Mouse (Mus musculus) left cerebral cortex, adult 2 months (tissue): ENCODE measurements at regions not wholly inside any gene's neighbourhood (a gene's known extent, or its start where the extent isn't known, plus 50 kb on each side); places are given as distances from the start of the nearest gene placed in this dataset.

Experiments
- DNase-seq, 2 experiments: peaks; one replicate each; pipeline ENCODE4 v3.0.0; 2021 to 2022; ENCODE audit warnings: low spot score in 2 of 2, mixed read lengths in 1 of 2; ENCODE audit errors: extremely low spot score in 1 of 2
- H3K27ac ChIP-seq: fragments of 200-600 bp; 2 replicates; pipeline ENCODE4 v1.8.1; 2022
- H3K4me3 ChIP-seq: fragments of 200-600 bp; 2 replicates; pipeline ENCODE4 v1.8.1; 2022
- CTCF ChIP-seq: fragments of 200-600 bp; IDR thresholded peaks from 2 replicates; pipeline ENCODE4 v1.8.1; 2022; ENCODE audit warnings: antibody characterized with exemption, mild to moderate bottlenecking, moderate library complexity
- intact Hi-C: fragments of 180-260 bp; cut with DNase I; formaldehyde crosslinking; loops from one replicate; pipeline ENCODE4 v1.15.1; 2025

GRCm38 (mm10) chr9:90683319-90683718, 412.7 kb upstream of the Tbc1d2b start:
- H3K4me3 ChIP-seq: no peak overlapping the region
- H3K27ac ChIP-seq: no peak overlapping the region
- no peak for DNase-seq
- no peak; the same call in 1 of the 2 replicates for TF ChIP-seq CTCF
- intact Hi-C loops: no loop called here

DNA sequence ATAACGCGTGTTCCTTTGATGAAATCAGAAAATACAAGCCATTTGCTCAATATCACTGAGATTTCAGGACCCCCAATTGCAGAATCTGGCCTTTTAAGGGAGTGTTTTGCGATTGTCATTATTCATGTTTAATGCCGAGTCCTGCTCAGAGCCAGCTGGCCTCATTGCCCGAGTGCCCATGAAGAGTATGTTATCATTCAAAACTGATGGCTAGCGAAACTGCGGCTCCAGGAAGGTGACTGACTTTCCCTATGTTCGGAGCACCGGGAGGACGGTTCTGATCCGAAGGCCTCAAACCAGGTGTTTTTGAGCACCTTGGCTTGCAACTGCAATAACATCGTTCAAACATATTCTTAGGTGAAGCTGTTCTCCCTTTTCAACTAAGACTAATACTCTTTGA, 419.5 kb upstream of the Tbc1d2b start:
- no peak for DNase-seq
- Histone ChIP-seq H3K4me3 (no peak overlapping the region), H3K27ac (no peak overlapping the region)
- intact Hi-C loops: loop anchor here (10.0 kb wide), 1 partner anchor 485 kb away; no protein-coding TSS in a partner anchor
- TF ChIP-seq CTCF: no peak

DNA sequence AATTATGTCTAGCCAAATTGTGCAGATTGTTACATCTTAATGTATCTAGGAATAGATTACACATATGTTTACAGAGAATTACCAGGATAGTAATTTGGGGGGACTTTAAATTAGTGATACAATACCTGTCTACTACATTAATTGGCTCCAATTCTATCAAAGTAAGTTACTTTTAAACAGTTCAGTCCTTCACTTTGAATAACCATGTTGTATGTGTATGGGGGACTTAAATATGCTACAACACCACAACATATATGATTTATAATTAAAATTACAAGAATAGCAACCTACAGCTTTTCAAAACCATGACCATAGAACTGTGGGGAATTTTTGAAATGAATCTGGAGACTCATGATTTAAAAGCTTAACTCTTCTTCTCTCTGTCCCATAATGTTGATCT, 420.5 kb upstream of the Tbc1d2b start:
- intact Hi-C loops: loop anchor here (10.0 kb wide), 1 partner anchor 486 kb away; no protein-coding TSS in a partner anchor
- DNase-seq: no peak
- H3K27ac ChIP-seq: no peak overlapping the region
- no peak overlapping the region for H3K4me3 ChIP-seq
- TF ChIP-seq CTCF: no peak

- intact Hi-C loops: loop anchor here (10.0 kb wide), 1 partner anchor 487 kb away; no protein-coding TSS in a partner anchor
- H3K4me3 ChIP-seq: no peak overlapping the region
- no peak overlapping the region for H3K27ac ChIP-seq
- DNase-seq: no peak
- no peak for TF ChIP-seq CTCF
These were observed 421.4 kb upstream of the Tbc1d2b start for GRCm38 (mm10) chr9:90691676-90692661.

GRCm38 (mm10) chr9:90693031-90693671, 422.5 kb upstream of the Tbc1d2b start:
- no peak overlapping the region for H3K4me3 ChIP-seq
- DNase-seq: no peak
- H3K27ac ChIP-seq: no peak overlapping the region
- no peak for TF ChIP-seq CTCF
- intact Hi-C loops: loop anchor here (10.0 kb wide), 1 partner anchor 488 kb away; no protein-coding TSS in a partner anchor

GRCm38 (mm10) chr9:90694051-90694645, 423.5 kb upstream of the Tbc1d2b start:
- intact Hi-C loops: loop anchor here (10.0 kb wide), 1 partner anchor 489 kb away; no protein-coding TSS in a partner anchor
- no peak for TF ChIP-seq CTCF
- Histone ChIP-seq H3K27ac (no peak overlapping the region), H3K4me3 (no peak overlapping the region)
- no peak for DNase-seq

- DNase-seq: no peak
- H3K27ac ChIP-seq: no peak overlapping the region
- intact Hi-C loops: loop anchor here (5.0 to 10.0 kb wide), 2 partner anchors 491 to 662 kb away; no protein-coding TSS in a partner anchor
- no peak for TF ChIP-seq CTCF
- no peak overlapping the region for H3K4me3 ChIP-seq
These were observed 425.1 kb upstream of the Tbc1d2b start for GRCm38 (mm10) chr9:90695693-90696092.

DNA sequence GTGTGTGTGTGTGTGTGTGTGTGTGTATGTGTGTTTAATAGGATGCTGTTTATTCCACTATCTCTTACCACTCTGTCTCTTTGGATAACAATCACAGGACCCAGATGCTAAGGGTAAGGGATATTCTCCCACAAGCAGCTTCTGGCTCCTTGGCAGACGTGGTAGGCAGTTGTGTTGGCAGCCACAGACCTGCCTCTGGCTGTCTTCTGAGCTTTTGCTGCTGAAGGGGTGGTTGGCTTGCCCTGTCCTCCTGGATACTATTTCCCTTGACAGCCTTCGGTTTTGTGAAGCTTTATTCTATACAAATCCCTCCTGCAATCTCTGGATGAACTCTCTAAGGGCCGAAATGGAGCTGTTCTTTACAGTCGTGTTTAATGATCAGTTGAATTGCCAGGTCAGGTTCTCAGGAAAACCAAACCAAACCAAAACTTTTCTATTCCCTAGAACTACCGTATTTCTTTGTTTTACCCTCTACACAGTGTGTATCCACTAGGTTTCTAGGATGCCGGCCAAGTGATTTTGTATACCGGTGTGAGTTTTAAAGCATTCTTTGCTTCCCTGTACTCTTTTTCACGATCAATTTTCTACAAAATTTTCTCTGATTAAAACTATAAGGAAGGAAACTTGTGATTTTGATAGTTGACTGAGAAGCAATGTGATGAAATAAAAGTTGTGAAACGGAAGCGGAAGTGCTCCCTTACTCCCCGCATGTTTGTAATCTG, 426.8 kb upstream of the Tbc1d2b start:
- intact Hi-C loops: loop anchor here (5.0 to 10.0 kb wide), 2 partner anchors 493 to 660 kb away; no protein-coding TSS in a partner anchor

GRCm38 (mm10) chr9:90698439-90698838, 427.8 kb upstream of the Tbc1d2b start:
- no peak for DNase-seq
- intact Hi-C loops: loop anchor here (5.0 to 10.0 kb wide), 2 partner anchors 494 to 659 kb away; no protein-coding TSS in a partner anchor
- Histone ChIP-seq H3K4me3 (no peak overlapping the region), H3K27ac (no peak overlapping the region)
- TF ChIP-seq CTCF: no peak

More for the DNA sequence above, 426.8 kb upstream of the Tbc1d2b start:
- DNase-seq: no peak
- no peak for TF ChIP-seq CTCF
- H3K27ac ChIP-seq: no peak overlapping the region
- no peak overlapping the region for H3K4me3 ChIP-seq

- Histone ChIP-seq H3K4me3 (no peak overlapping the region), H3K27ac (no peak overlapping the region)
- peak; percentile 75 for TF ChIP-seq CTCF
- DNase-seq: no peak
- intact Hi-C loops: loop anchor here (1.0 to 10.0 kb wide), 3 partner anchors 494 to 1260 kb away; no protein-coding TSS in a partner anchor
These were observed 428.5 kb upstream of the Tbc1d2b start for GRCm38 (mm10) chr9:90699064-90699463.
